Mouse (Mus musculus) megakaryocyte, embryonic 14.5 days (primary cell): Measurements from ENCODE around the gene Stard7.

ENCODE experiments used
- FLI1 ChIP-seq: IDR thresholded peaks from 2 replicates; pipeline ENCODE4 v1.6.1; 2012; ENCODE audit warnings: low read length, inconsistent platforms, mixed read lengths
- GATA1 ChIP-seq: IDR thresholded peaks from 3 replicates; pipeline ENCODE4 v1.6.1; 2012; ENCODE audit warnings: mixed read lengths, low read length, inconsistent platforms, borderline replicate concordance

GRCm38 (mm10) chr2:127319071-127319470 is 49.1 kb downstream of the Stard7 start:
- no peak for TF ChIP-seq GATA1
- TF ChIP-seq FLI1, result no peak
